In the genomic region with DNA sequence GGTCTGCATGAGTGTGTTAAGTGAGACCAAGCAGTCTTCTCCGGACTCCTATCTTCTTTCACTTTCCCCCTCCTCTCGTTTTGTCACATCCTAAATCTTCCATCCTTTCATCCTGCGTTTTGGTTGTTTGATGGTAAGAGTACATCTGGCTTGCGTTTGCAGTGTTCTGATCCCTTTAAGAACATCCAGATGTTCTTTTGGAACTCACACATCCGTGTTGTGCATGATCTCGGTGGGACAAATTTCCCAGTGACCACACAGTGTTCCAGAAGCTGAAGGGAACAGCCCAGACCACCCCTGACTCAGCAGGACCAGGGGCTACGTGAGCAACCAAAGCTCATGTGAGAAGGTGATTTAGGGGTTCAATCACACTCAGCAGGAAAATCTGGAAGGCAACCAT, we compare ENCODE assay signal across 20 mouse cellular contexts. TPM values are rescaled to one million over a fixed set of nuclear protein-coding genes. Genes with fewer than 3 reads are reported as not detected.
DNase-seq lines count a peak whose midpoint lies in the region; ATAC-seq lines count a peak whose summit lies in the region.
"Had no signal": no experiment of that assay in that cellular context is flagged by ENCODE, and none has a peak within 500 bp of the region (broad histone marks: within the 10 kb centered on the region; RNA-seq: fewer than 3 reads in every experiment).

No protein-coding gene starts in this region.

- H3K36me3 ChIP-seq in embryonic facial prominence, embryonic 14.5 days (ENCODE audit: control insufficient read depth, insufficient read depth, low read length) = no peaks in the 10 kb centered on the region
- no peaks in the 10 kb centered on the region for H3K36me3 ChIP-seq in limb, embryonic 12.5 days
- H3K36me3 ChIP-seq: heart, embryonic 13.5 days; intestine, embryonic 15.5 days; midbrain, embryonic 13.5 days; neural tube, embryonic 12.5 days had no signal

- peaks cover 6% of the 10 kb centered on the region for H3K4me1 ChIP-seq in embryonic facial prominence, embryonic 14.5 days (ENCODE audit: control insufficient read depth, insufficient read depth, low read length)
- peaks cover 20% of the 10 kb centered on the region for H3K4me1 ChIP-seq in limb, embryonic 12.5 days (replicated peaks)
- H3K4me1 ChIP-seq: intestine, embryonic 15.5 days had no signal

- H3K27me3 ChIP-seq in embryonic facial prominence, embryonic 14.5 days (replicated peaks; ENCODE audit: control insufficient read depth, insufficient read depth, low read length) = 0 out of 2 replicates have a peak, but pooled peaks cover 3% of the 10 kb centered on the region
- H3K27me3 ChIP-seq in limb, embryonic 12.5 days = no peaks in the 10 kb centered on the region; the same call in 1 of the 2 replicates
- H3K27me3 ChIP-seq: heart, embryonic 13.5 days; intestine, embryonic 15.5 days; midbrain, embryonic 13.5 days; neural tube, embryonic 12.5 days; Patski had no signal

- no peak overlapping the region for H3K27ac ChIP-seq in embryonic facial prominence, embryonic 14.5 days (replicated peaks; ENCODE audit: low read depth, low read length)
- 0 out of 2 replicates have a peak overlapping the region, but pooled peaks have one; percentile 50 for H3K27ac ChIP-seq in limb, embryonic 12.5 days
- H3K27ac ChIP-seq: heart, embryonic 13.5 days; hindbrain, embryonic 14.5 days; intestine, embryonic 15.5 days; midbrain, embryonic 13.5 days; neural tube, embryonic 12.5 days had no signal

- H3K9ac ChIP-seq in embryonic facial prominence, embryonic 14.5 days (ENCODE audit: low read depth, low read length) = no peak overlapping the region
- no peak overlapping the region for H3K9ac ChIP-seq in limb, embryonic 12.5 days (replicated peaks)
- H3K9ac ChIP-seq: heart, embryonic 13.5 days; hindbrain, embryonic 14.5 days; intestine, embryonic 15.5 days; midbrain, embryonic 13.5 days; neural tube, embryonic 12.5 days had no signal

- H3K9me3 ChIP-seq in embryonic facial prominence, embryonic 14.5 days (ENCODE audit: control insufficient read depth, low read length) = no peaks in the 10 kb centered on the region
- no peaks in the 10 kb centered on the region for H3K9me3 ChIP-seq in limb, embryonic 12.5 days
- H3K9me3 ChIP-seq: heart, embryonic 13.5 days; intestine, embryonic 15.5 days; midbrain, embryonic 13.5 days; neural tube, embryonic 12.5 days had no signal

- no peak overlapping the region for H3K4me3 ChIP-seq in embryonic facial prominence, embryonic 14.5 days (ENCODE audit: low read depth, low read length)
- no peak overlapping the region for H3K4me3 ChIP-seq in limb, embryonic 12.5 days (replicated peaks)
- H3K4me3 ChIP-seq: erythroblast, embryonic 14.5 days; heart, embryonic 13.5 days; intestine, embryonic 15.5 days; midbrain, embryonic 13.5 days; neural tube, embryonic 12.5 days had no signal

- WGBS in embryonic facial prominence, embryonic 14.5 days = 28% methylated on average over 7 of the region's 7 CpGs
- 12% methylated on average over 7 of the region's 7 CpGs for WGBS in limb, embryonic 12.5 days

- peak; percentile 43 for DNase-seq in NIH3T3 (ENCODE audit: low read depth)
- DNase-seq in embryo, embryonic 10.5 days (ENCODE audit: low spot score) = peak; percentile 44
- peak; percentile 72 for DNase-seq in embryonic facial prominence, embryonic 14.5 days (ENCODE audit: low spot score)
- no peak for DNase-seq in ovary, postnatal 36 days (ENCODE audit: low spot score)
- DNase-seq in gastrocnemius, adult 18-20 months (ENCODE audit: low spot score) = no peak
- DNase-seq in yolk sac, embryonic 10.5 days (ENCODE audit: low spot score) = no peak

- peak overlapping the region; percentile 31 for H3K4me2 ChIP-seq in embryonic facial prominence, embryonic 14.5 days (ENCODE audit: low read depth, low read length)
- peak overlapping the region; percentile 30 for H3K4me2 ChIP-seq in limb, embryonic 12.5 days
- H3K4me2 ChIP-seq: heart, embryonic 13.5 days; hindbrain, embryonic 14.5 days; intestine, embryonic 15.5 days; liver, embryonic 11.5 days; midbrain, embryonic 13.5 days; neural tube, embryonic 12.5 days had no signal

- peak; percentile 45 for ATAC-seq in embryonic facial prominence, embryonic 14.5 days (ENCODE audit: low read depth)
- peak; percentile 71 for ATAC-seq in limb, embryonic 12.5 days (ENCODE audit: insufficient number of reproducible peaks, insufficient read depth, low FRiP score, low TSS enrichment, low read depth)
- ATAC-seq in erythroid progenitor cell, adult 5-6 weeks (replicated peaks; ENCODE audit: low FRiP score, poor library complexity, severe bottlenecking) = no peak

RNA-seq across cellular contexts. Expression of gene Ccdc81, which starts 5.0 kb away (rescaled TPM):
- 0.48 and 1.2 TPM in 2 replicates for polyA plus RNA-seq in embryonic facial prominence, embryonic 14.5 days (2014; fragmentation: Nextera tagmentation; extraction: Ambion mirVana)
- 0.08 and 0.21 TPM in 2 replicates for polyA plus RNA-seq in limb, embryonic 12.5 days (2016; fragmentation: Nextera tagmentation; extraction: Ambion mirVana)
- total RNA-seq in erythroid progenitor cell, adult 5-6 weeks (2015; ENCODE audit: low replicate concordance) = not detected in 2 replicates
- not detected in 2 replicates for total RNA-seq in erythroid progenitor cell, adult 5-6 weeks (2017; ENCODE audit: low replicate concordance)
- total RNA-seq in gastrocnemius, adult 18-20 months (2021) = not detected
- total RNA-seq: heart, postnatal 25 days; megakaryocyte progenitor cell, adult 5-6 weeks had no signal
- polyA plus RNA-seq: erythroblast, embryonic 14.5 days; heart, embryonic 13.5 days; intestine, embryonic 15.5 days; kidney, embryonic 14.5 days; liver, embryonic 11.5 days; Patski; stomach, embryonic 14.5 days had no signal

RNA-seq across cellular contexts. Expression of gene Hikeshi, which starts 32.6 kb away (rescaled TPM):
- polyA plus RNA-seq in embryonic facial prominence, embryonic 14.5 days (2014; fragmentation: Nextera tagmentation; extraction: Ambion mirVana) = 125 and 136 TPM in 2 replicates
- polyA plus RNA-seq in limb, embryonic 12.5 days (2016; fragmentation: Nextera tagmentation; extraction: Ambion mirVana) = 124 and 129 TPM in 2 replicates
- total RNA-seq in erythroid progenitor cell, adult 5-6 weeks (2015; ENCODE audit: low replicate concordance) = 21.4 and 32.4 TPM in 2 replicates
- 41.6 and 54.2 TPM in 2 replicates for total RNA-seq in erythroid progenitor cell, adult 5-6 weeks (2017; ENCODE audit: low replicate concordance)
- 100 to 1,000 TPM; 116 to 119 TPM for total RNA-seq in gastrocnemius, adult 18-20 months (2021)

Comparison
In these comparisons a context has a peak if more than half of its experiments do, and no peak if none do; other contexts are left out.
1. DNase-seq: peak in NIH3T3 (single experiment), embryo, embryonic 10.5 days (single experiment) and embryonic facial prominence, embryonic 14.5 days (single experiment); none in ovary, postnatal 36 days (single experiment), gastrocnemius, adult 18-20 months (single experiment) and yolk sac, embryonic 10.5 days (single experiment).